Mouse (Mus musculus) CD4-positive, CD25-positive, alpha-beta regulatory T cell, adult 2 months (primary cell): ENCODE data around the gene Map6.

Experiments used
- DNase-seq: peaks from one replicate; pipeline ENCODE4 v3.0.0-alpha.2; 2012; ENCODE audit warnings: low read depth, low spot score

Map6 gene

DNA sequence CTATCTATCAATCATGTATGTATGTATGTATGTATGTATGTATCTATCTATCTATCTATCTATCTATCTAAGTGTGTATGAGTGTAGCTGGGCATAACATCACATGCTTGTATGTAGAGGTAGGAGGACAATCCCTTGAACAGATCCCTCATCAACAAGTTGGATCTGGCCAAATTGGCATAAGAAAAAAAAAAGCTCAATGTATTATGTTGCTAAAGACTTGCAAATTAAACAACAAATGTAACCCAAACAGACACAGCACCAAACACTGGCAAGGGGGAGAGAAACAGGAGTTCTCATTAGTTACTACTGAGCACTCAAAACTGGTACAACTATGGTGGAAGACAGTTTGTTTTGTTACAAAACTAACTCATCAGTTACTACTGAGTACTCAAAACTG lies 2.6 kb upstream of the Map6 start:
- DNase-seq, result no peak

DNA sequence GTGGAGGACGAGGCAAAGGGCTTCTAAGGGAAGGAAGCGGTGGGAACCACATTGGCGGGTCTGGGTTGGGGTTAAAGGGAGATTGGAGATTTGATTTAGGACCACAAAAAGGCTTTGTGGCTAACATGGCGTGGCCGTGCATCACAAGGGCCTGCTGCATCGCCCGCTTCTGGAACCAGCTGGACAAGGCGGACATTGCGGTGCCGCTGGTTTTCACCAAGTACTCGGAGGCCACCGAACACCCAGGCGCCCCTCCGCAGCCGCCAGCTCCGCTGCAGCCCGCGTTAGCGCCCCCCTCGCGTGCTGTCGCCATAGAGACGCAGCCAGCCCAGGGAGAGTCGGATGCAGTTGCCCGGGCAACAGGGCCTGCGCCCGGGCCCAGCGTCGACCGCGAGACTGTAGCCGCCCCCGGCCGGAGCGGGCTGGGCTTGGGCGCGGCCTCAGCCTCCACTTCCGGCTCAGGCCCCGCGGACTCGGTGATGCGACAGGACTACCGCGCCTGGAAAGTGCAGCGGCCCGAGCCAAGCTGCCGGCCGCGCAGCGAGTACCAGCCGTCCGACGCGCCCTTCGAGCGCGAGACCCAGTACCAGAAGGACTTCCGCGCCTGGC lies 754 bp downstream of the Map6 start:
- peak; percentile 71 for DNase-seq

DNA sequence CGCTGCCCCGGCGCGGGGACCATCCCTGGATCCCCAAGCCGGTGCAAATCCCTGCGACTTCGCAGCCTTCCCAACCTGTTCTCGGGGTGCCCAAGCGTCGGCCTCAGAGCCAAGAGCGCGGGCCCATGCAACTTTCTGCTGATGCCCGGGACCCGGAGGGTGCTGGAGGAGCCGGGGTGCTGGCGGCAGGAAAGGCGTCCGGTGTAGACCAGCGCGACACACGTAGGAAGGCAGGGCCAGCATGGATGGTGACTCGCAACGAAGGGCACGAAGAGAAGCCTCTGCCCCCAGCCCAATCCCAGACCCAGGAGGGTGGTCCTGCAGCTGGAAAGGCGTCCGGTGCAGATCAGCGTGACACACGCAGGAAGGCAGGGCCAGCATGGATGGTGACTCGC lies 1.3 kb downstream of the Map6 start:
- peak; percentile 43 for DNase-seq

DNA sequence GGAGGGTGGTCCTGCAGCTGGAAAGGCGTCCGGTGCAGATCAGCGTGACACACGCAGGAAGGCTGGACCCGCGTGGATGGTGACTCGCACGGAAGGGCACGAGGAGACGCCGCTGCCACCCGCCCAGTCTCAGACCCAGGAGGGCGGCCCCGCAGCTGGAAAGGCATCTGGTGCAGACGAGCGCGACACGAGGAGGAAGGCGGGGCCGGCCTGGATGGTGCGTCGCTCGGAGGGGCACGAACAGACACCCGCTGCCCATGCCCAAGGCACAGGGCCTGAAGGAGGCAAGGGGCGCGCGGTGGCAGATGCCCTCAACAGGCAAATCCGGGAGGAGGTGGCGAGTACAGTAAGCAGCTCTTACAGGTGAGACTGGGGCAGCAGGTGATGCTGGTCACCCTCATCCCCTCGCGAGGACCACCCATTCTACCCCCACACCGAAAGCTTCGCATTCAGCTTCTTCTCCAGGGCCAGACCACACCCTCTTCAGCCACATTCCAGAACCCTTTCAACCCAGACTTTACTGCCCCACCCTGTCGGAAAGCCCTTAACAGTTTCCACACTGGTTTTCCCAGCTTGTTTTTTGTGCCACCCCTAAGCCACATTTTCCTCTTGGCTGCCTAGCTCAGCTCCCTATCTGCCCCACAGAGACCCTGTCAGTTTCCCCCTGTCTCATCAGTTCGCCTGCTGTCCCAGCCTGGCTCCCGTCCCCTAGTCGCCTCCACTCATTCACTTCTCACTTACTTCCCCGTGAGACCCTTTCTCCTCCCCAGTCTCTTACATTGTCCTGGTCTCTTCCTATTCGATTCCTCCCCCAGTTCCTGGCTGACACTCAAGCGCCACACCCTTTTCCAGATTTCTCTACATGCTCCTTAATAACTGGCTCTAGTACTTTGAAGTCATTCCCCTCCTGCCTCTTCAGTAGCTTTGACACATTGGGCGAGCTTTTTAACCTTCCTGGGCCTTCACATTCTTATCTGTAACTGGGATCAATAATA lies 2.0 kb downstream of the Map6 start:
- peak; percentile 40 for DNase-seq

GRCm38 (mm10) chr7:99271630-99272029 lies 4.4 kb downstream of the Map6 start:
- DNase-seq, result no peak

DNA sequence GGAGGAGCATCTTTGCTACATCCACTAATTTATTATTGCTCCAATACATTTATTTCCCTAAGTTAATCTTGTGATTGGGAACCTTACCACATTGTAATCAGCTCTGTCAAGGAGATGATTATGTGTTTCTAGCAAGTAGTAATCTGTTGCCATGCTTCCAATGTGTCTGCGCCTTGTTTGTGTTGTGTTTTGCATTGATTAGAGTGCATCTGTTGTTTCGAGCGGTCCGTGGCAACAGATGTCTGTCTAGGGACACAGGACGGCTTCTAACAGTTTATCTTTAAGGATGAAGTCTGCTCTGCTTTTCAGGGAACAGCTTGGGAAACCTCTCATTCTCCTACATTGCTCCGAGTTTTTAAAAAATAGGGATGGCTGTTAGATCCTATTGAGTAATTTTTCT lies 7.9 kb downstream of the Map6 start:
- no peak for DNase-seq

- DNase-seq, result no peak
Measured at GRCm38 (mm10) chr7:99276679-99277078, 9.4 kb downstream of the Map6 start.

- no peak for DNase-seq
Measured at GRCm38 (mm10) chr7:99278309-99278708, 11.1 kb downstream of the Map6 start.

GRCm38 (mm10) chr7:99279586-99279985 lies 12.3 kb downstream of the Map6 start:
- no peak for DNase-seq

GRCm38 (mm10) chr7:99287287-99287686 lies 20.0 kb downstream of the Map6 start:
- no peak for DNase-seq

GRCm38 (mm10) chr7:99290008-99290407 lies 22.8 kb downstream of the Map6 start:
- DNase-seq, result peak; percentile 54

DNA sequence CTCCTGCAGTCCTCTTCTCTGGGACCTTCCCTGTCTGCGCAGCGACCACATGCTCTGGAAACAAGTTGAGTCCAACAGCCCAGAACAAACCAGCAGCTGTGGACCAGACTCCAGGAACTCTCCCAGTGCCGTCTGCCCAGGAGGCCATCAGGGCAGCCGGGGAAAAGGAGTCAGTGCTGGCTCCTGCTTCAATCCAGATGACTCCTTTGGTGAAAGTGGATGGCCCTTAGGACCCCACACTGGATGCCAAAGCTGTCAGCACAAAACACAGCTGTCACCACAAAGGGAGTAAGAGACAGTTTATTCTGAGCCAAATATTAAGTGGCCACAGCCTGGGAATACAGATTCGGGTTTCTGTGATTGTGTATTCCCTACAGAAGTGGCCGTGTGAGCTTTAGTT lies 23.7 kb downstream of the Map6 start:
- DNase-seq, result no peak

- no peak for DNase-seq
Measured at GRCm38 (mm10) chr7:99294198-99294780, 27.0 kb downstream of the Map6 start.

- no peak for DNase-seq
Measured at GRCm38 (mm10) chr7:99295104-99295503, 27.9 kb downstream of the Map6 start.

DNA sequence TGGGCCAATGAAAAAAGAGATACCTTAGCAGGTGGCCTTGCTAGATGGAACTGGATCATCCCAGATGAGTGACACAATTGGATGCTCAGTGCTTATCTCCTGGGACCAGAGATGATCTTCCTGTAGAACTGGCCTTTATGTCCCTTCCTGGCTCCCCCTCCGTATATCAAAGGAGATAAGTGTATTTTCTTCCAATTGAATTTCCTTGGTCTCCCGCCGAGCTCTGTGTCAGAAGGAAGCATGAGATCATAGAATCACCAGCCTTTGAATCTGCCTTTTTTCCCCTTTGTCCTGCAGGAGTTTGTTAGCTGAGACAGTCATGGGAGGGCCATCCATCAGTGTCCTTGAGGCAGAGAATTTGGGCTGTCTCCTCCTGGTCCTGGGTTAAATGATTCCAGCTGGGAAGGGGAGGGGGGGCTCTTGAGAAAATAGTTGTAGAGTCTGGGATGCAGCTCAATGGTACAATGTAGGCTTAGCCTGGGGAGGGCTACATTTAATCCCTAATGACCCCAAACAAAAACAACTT lies 33.5 kb downstream of the Map6 start:
- DNase-seq, result no peak

- DNase-seq, result no peak
Measured at GRCm38 (mm10) chr7:99304029-99304428, 36.8 kb downstream of the Map6 start.

DNA sequence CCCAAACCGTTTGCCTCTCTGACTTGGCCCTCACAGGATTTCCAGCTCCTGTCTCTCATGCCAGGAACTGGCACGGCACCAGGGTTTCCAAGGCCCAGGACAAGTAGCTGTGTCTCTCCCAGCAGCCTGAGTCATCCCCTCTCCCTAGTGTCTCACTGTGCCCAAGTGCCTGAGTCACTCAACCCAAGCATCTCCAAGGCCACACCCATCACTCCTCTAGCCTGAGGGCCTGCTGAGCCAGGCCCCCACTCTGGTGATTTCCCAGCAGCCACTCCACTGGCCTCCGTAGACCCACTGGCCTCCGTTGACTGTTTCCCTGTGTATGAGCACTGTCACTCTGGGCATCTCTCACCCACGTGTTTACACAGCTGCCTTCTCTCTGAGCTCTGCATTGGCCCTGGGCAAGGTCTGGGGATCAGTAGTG lies 37.7 kb downstream of the Map6 start:
- no peak for DNase-seq

GRCm38 (mm10) chr7:99305688-99306087 lies 38.4 kb downstream of the Map6 start:
- DNase-seq, result no peak

GRCm38 (mm10) chr7:99306640-99307039 lies 39.4 kb downstream of the Map6 start:
- no peak for DNase-seq

GRCm38 (mm10) chr7:99311433-99311832 lies 44.2 kb downstream of the Map6 start:
- peak; percentile 36 for DNase-seq

- DNase-seq, result no peak
Measured at GRCm38 (mm10) chr7:99312058-99312457, 44.8 kb downstream of the Map6 start.

GRCm38 (mm10) chr7:99312671-99313143 lies 45.5 kb downstream of the Map6 start:
- DNase-seq, result no peak
